Mouse (Mus musculus) brain, embryonic 14.5 days (tissue): ENCODE results near the gene Mfap3l.

Experiments
- CTCF ChIP-seq: fragments of 200-500 bp; IDR thresholded peaks from 2 replicates; pipeline ENCODE4 v1.5.1; 2012; ENCODE audit warnings: inconsistent platforms, mild to moderate bottlenecking, moderate library complexity, borderline replicate concordance; ENCODE audit not compliant: insufficient read depth, insufficient read length; ENCODE audit errors: extremely low read depth
- POLR2A ChIP-seq: fragments of 200-500 bp; IDR thresholded peaks from 2 replicates; pipeline ENCODE4 v1.6.1; 2012; ENCODE audit warnings: mild to moderate bottlenecking, inconsistent platforms, borderline replicate concordance; ENCODE audit not compliant: poor library complexity, insufficient read depth, insufficient read length, severe bottlenecking; ENCODE audit errors: extremely low read depth

DNA sequence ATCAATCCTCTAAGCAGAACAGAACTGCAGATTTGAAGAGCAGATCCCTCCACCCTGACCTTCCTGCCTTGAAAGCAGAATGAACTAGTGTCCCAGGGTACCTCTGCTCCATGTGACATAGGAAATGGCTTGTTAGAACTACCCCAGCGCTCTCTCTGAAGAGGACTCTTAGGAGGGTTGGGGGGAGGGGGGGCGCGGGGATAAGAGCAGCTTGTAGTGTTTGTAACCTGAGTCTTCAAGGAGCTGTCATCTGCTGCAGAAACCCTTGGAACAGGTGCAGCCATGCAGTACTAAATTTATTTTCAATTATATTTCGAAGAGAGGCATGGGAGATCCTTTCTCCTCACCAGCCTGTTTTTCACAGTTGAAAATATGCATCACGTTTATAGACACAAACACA, 30.9 kb downstream of the Mfap3l start:
- no peak for TF ChIP-seq POLR2A
- no peak for TF ChIP-seq CTCF
